Mouse (Mus musculus): ENCODE results near the gene Ankmy1. TPM values are rescaled to one million over a fixed set of nuclear protein-coding genes. Genes with fewer than 3 reads are reported as not detected.

The Ankmy1 gene
- polyA plus RNA-seq (2012; rRNA removed): 0.11 and 0.18 TPM in 2 replicates

DNA sequence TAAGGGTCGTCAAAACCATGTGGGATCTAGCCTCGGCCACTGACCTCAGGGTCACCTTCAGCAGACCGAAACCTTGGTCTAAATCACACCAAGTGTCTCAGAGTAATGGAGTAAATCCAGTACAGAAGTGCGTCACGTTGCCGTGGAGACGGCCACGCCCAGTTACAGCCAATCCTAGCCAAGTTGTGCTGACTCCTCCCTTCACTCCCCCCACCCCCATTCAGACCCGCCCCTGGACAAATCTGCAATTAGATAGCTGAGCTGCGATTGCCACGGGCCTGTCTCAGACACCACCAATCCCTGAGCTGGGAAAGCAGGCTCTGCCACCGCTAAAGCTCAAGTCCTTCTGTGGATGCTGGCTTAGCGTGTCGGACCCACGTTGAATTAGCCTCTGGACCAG is at the start of gene Ankmy1:
TSS of gene Ankmy1 (minus strand) at position 121 of the 400 bp plus-strand sequence.
- WGBS: 2% methylated on average over 15 of the region's 15 CpGs

DNA sequence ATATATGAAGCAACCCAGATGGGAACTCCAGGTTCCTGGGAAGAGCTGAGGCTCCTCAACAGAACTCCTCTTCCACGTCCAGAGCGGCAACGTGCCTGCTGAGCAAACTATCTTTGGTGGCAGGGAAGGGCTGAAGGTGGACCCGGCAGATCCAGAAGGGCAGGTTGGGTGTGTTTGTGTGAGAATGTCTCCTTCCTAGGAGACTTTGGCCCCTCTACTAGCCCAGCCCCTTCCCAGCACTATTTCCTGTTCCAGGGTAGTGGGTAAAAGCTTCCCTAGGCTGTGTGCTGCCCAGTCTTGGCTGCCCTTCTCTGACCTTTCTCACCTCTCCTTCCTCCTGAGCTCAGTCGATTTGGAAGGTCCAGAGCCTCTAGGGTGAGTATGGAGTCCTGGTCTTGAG is 47.9 kb upstream of the Ankmy1 start, which contains the start of gene Gpr35:
TSS of gene Gpr35 (plus strand) at position 259 of the 400 bp plus-strand sequence.
- DNase-seq (ENCODE audit: low read depth, low spot score): peak; percentile 78
- 36% methylated on average over 5 of the region's 5 CpGs for WGBS

More for the DNA sequence above, at the start of gene Ankmy1:
- DNase-seq (ENCODE audit: low read depth, low spot score): no peak

DNA sequence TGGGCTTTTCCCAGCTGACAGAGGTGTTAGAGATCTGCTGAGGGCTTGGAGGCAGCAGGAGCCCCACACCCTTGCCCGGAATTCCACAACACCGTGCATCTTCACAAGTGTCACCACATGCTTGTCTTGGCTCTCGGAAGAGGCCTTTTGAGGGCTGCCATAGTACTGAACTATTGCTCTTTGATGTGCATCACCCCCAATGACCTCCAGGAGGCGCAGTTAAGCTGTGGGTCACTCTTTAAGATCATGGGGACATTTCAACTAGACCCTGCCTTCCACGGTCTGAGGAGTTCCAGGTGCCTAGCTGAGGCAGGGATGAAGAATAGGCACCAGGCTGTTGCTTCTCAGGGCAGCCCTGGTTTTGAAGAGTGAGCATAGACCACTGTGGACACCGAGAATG is 46.7 kb upstream of the Ankmy1 start:
- no peak for DNase-seq (ENCODE audit: low read depth, low spot score)

DNA sequence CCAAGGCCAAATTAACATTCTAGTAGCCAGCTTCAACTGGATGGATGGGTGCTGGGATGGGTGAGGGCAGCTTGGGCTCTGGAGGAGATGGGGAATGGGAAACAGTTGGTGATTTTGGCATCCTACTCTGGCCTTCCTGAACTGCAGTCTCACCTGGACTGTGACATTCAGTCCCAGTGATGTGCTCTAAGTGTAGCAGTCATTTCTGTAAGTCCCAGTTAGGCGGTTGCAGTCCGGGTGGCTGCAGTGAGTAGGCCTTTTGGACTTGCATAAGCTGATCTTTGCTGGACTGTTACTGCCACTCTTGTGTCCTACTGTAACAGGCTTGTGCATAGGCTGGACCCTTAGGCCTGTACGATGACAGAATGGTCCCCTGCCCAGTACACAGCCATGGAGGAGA is 45.3 kb upstream of the Ankmy1 start:
- no peak for DNase-seq (ENCODE audit: low read depth, low spot score)
- WGBS: 97% methylated on average over 3 of the region's 3 CpGs

More for the DNA sequence above, 46.7 kb upstream of the Ankmy1 start:
- 27% methylated on average over 6 of the region's 6 CpGs for WGBS

DNA sequence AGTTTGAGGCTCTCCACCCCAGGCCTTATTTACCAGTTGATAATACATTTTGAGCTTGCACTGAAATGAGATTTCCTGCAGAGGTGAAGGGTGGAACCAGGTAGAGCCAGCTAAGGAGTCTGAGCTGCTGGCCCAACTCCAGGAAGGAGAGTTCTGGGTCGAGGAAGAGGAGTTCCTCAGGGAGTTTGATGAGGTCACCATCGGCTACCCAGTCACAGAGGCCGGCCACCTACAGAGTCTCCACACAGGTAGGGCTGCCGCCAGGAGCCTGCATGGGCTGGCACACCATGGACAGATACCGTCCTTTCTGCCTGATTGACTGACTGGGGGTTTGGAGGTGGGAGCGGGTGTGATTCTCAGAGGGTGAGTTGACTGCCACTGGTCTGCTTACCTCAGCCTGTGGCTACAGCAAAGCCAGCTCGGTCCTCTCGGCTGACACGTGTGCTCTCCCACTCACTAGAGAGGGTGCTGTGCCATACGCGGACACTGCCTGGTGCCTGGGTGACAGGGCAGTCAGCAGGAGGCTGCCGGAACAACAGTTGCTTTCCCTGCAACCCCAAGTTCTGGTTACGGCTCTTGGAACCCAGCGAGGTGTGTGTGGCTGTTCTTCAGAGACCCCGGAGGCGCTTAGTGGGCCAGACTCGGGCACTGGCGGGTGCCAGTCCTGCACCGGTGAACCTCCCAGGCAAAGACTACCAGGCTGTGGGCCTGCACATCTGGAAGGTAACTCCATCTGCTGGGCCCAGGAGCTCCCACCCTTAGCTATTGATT is 40.7 kb upstream of the Ankmy1 start:
- DNase-seq (ENCODE audit: low read depth, low spot score): no peak
- 90% methylated on average over 19 of the region's 19 CpGs for WGBS

DNA sequence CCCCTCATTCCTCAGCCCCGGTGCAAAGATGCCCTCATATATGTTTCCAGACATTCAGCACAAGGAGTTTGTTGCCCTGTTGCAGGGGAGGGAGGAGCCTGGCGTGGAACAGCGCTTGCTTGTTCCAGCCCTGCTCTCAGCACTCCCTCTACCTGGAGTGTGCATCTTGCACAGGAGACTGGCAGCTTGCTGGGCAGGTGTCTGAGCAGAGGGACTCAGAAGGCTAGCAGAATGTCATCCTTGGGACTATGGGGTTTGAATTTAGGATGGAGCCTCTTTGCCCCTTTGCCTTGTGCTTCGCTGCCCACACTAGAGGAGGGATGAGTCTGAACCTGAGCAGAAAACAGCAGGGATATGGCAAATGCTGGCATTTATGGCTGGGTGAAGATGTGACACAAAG is 37.0 kb upstream of the Ankmy1 start:
- DNase-seq (ENCODE audit: low read depth, low spot score): no peak
- WGBS: 93% methylated on average over 4 of the region's 4 CpGs

DNA sequence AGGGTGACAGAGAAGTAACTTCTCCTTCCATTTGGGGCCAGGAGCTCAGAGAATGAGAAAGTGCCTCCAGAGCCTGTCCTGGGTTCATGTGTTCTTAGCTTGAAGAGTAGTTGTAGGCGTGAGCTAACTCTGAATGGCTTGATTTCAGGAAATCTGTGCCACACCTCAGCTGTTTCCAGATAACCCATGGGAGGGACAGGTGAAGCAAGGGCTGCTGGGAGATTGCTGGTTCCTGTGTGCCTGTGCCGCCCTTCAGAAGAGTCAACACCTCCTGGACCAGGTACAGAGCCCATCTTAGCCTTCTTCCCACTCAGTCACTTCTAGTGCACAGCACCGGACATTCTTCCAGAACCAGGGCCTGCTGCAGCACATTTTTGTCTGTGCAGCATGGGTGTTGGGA is 35.1 kb upstream of the Ankmy1 start:
- WGBS: 48% methylated on average over 3 of the region's 3 CpGs
- DNase-seq (ENCODE audit: low read depth, low spot score): peak; percentile 76

DNA sequence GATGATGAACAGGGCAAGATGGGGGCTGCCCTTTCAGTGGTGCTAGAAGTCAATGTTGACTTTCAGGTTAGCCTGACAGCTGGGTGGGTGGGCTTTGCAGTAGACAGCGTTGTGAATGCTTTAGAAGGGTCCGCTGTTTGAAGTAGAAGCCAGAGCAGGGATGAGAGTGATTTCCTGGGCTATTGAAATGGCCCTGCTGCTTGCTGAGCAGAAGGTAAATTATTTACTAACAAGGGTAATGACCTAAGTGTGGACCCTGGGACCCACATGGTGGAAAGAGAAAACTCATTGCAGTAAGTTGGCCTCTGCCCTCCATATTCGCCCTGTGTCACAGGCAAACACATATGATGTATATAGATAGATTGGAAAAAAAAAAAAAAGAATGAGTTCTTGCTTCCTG is 33.8 kb upstream of the Ankmy1 start:
- 66% methylated on average over 3 of the region's 3 CpGs for WGBS
- DNase-seq (ENCODE audit: low read depth, low spot score): no peak

DNA sequence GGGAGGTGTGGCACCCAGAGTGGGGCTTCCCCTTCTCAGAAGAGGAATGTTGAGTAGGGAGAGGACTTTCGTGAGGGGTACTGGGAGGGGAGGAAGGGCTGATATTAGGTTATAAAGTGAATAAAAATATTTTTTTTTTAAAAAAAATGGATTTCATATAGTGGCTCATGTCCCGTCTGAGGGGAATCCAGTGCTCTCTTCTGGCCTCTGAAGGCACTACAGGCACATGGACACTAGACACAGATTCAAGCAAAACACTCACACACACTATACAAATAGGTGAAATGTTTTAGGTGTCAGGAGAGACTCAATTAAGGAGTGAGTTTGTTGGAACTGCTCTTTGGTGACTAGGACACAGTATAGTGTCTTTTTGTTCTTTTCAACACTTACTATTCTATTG is 33.3 kb upstream of the Ankmy1 start:
- WGBS: 28% methylated on average over 2 of the region's 2 CpGs
- DNase-seq (ENCODE audit: low read depth, low spot score): no peak

DNA sequence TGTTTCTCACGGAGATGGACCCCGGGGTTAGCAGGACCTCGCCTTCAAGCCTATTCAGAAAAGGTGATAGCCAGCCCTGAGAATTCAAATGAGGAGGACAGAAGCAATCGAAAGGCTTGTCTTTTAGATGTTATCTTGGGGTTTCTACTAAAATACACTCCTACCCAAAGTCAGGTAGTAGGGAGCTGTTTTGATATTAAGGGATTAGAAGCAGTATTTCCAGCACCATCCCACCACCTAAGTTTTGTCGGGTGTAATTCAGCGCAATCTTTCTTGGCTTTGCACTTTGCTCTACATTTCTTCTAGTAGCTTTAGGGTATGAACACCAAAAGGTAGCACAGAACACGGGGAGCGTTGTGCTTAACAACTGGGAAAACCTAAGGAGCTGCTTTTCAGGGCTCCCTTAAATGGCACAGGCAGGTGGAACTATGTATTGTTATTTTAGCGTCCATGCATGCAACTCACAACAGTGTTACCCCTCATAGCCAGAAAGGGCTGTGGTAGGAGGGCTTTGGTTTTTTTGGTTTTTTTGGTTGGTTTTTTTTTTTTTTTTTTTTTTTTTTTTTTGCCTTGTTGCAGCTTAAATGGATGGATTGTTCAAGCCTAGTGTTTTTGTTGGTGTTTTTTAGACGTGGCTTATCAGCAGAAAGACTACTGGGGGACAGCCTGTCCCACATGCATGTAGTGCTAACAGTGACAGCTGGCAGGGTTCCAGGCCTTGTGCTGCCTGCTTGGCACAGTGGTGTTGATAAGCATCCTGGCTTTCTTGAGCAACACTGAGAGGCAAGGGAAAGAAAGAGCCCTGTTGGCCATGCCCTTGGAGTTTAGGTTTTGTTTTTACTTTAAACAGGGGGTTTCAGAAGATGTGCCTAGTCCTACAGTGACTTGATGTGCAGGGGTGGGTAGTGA is 32.6 kb upstream of the Ankmy1 start:
- 4% methylated on average over 10 of the region's 10 CpGs for WGBS
- no peak for DNase-seq (ENCODE audit: low read depth, low spot score)

DNA sequence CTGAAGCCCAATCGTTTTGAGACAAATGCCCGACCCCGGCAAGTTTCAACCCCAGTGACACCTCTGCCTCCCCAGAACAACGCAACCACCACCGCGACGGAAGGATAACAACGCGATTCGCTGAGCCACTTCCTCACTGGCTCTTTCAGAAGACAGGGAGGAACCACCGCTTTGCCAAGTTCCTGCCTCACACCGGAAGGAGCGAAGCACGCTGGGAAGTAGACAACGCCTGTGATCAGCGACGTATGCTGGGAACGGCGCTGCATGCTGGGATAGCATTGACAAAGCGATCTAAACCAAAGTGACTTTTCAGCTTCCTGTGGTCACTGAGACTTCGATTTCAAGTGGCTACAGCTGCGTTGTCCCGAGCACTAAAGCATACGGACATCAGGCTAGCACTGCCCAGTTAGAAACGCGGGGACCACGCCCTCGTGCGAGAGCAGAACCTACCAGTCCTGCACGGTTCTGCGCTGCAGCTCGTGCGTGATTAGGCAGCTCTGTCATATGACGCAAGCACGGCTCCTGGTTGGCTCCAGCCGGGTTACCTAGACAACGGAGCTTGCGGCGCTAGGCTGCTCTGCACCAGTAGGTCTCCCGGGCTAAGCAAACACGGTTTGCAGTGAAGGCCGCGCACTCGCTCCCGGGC is 31.6 kb upstream of the Ankmy1 start, which contains the start of gene Capn10:
TSS of gene Capn10 (plus strand) at position 195 of the 646 bp plus-strand sequence.
- DNase-seq (ENCODE audit: low read depth, low spot score): peak; percentile 92
- WGBS: under 1% methylated on average over 45 of the region's 45 CpGs

DNA sequence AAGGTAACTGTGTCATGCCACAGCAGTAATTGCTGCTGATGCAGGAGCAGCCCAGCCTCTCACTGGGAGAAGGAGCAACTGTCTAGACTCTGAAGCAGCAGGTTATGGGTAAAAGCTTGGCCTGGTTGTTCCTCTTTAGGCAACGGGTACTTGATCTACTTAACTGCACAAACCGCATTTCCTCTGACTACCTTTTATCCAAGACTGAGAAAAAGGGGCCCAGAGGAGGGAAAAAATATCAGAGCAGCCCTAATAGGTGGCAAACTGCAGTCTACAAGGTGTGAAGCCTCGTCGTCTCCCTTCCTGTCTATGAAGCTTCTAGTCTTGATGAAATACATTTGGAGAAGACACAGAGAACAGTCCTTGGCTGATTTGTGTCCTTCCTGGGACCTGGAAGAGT is 30.9 kb upstream of the Ankmy1 start:
- WGBS: 74% methylated on average over 4 of the region's 4 CpGs
- DNase-seq (ENCODE audit: low read depth, low spot score): no peak

DNA sequence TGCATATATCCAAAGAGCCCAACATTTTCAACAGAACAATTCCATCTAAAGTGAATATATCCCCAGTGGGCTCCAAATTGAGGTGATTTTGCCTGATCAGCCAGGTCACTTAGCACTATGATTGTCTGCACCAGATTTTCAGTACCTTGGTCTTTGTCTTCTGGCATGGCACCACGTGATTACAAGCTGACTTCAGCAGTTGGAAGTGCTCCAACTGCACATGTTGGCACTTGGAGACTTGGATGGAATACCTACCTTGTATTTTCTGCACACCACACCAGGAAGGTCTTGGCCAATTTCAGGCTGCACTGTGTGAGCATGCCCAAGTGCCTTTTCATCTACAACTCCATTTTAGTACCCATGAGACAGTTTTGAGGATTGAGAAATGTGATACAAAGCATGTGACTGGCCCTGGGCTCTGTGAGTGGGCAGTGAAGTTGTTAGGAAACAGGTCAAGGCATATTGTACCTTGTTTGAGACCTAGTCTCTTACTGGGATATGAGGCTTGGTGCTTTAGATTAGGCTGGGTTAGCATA is 27.5 kb upstream of the Ankmy1 start:
- 16% methylated on average over 1 of the region's 1 CpGs for whole genome bisulfite sequencing

DNA sequence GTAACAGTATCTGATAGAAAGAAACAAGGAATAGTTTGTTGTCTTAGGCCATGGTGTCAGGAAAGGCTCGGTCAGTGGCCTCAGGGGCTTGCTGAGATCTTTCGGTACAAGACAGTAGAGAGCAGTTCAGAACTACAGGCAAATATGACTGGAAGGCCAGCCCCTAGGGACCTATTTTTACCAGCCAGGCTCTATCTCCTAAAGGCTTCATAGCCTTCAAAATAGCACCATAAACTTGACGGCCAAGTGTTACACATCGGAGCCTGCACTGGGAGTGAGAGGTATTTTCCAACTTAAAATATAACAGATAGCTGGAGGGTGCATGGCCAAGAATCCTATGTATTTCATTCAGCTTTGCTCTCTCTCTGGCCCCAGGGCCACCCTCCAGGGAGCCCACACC is 18.8 kb upstream of the Ankmy1 start:
- DNase-seq (ENCODE audit: low read depth, low spot score): no peak
- WGBS: 81% methylated on average over 4 of the region's 4 CpGs

More for the DNA sequence above, 27.5 kb upstream of the Ankmy1 start:
- no peak for DNase-seq (ENCODE audit: low read depth, low spot score)

DNA sequence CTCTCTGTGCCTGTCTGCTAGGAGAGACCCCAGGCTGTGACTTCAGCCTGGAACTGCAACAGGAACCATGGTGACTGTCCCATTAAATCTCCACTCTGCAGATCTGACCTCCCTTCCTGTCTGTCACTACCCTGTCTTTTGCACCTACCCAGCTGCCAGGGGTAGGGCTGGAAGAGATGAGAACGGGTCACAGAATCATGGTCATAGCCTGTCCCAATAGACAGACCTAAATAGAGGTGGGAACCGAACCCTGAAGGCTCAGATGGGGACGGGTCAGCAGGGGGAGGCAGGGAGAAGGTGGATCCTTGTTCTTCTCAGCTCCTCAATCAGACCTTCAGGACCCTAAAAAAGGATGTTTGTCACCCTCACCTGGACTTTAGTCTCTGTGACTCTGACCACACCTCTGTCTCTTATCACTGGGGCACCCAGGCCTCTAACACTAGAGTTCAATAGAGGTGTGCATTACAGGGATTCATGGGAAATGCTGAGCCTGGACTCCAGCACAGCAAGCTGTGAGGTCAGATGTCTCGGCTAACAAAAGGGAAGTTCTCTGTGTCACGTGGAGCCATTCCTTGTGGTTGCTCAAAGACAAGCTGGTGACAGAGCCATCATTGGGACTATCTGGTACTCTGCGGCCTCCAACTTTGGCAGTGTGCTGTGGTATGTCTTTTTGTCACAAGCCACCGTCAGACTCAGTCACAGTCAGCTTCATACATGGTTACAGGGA is 17.9 kb upstream of the Ankmy1 start:
- 56% methylated on average over 7 of the region's 7 CpGs for WGBS

DNA sequence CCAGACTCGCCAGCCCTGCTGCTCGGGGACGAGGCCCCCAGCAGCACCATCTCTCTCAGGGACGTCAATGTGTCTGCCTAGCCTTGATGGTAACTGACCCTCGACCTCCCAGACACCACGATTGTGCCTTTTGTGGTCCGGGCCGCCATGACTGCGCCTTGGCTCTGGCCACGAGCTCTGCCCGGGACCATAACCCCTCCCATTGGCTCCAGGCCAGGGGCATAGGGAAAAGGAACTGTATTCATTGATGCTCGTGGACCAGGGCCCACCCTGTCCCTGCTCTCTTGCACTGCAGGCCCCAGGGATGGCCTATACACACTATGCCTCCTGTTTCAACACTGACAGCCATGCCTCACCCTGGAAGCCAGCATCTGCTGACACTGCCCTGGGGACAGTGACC is 17.1 kb upstream of the Ankmy1 start:
- no peak for DNase-seq (ENCODE audit: low read depth, low spot score)
- 63% methylated on average over 12 of the region's 12 CpGs for WGBS

More for the DNA sequence above, 17.9 kb upstream of the Ankmy1 start:
- no peak for DNase-seq (ENCODE audit: low read depth, low spot score)

DNA sequence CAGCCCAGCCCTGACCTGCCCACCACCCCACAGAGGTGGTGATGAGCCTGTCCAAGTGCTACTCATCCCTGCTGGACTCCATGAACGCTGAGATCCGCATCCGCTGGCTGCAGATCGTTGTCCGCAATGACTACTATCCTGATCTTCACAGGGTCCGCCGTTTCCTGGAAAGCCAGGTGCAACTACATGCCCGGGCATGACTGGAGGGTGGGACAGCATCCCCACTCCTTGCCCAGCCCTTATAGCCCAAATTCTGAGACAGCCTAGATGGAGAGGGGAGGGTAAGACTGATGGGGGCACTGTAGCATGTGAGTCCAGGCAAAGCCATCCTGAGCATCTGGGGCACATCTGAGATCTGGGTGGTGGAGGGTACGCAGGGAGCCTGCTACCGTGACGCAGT is 16.4 kb upstream of the Ankmy1 start:
- no peak for DNase-seq (ENCODE audit: low read depth, low spot score)
- 94% methylated on average over 11 of the region's 11 CpGs for WGBS

DNA sequence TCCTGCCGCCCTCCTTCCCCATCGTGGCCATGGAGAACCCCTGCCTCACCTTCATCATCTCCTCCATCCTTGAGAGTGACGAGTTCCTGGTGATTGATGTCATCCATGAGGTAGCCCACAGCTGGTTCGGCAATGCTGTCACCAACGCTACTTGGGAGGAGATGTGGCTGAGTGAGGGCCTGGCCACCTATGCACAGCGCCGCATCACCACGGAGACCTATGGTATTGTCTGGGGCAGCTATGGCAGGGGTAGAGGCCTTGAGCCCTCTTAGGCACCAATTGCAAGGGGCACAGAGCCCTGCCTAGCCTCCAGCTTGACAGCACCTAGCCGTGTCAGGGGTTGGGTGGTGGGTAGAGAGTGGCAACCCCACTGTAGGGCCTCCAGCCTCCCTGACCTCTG is 14.0 kb upstream of the Ankmy1 start:
- WGBS: 93% methylated on average over 9 of the region's 9 CpGs
- DNase-seq (ENCODE audit: low read depth, low spot score): no peak

DNA sequence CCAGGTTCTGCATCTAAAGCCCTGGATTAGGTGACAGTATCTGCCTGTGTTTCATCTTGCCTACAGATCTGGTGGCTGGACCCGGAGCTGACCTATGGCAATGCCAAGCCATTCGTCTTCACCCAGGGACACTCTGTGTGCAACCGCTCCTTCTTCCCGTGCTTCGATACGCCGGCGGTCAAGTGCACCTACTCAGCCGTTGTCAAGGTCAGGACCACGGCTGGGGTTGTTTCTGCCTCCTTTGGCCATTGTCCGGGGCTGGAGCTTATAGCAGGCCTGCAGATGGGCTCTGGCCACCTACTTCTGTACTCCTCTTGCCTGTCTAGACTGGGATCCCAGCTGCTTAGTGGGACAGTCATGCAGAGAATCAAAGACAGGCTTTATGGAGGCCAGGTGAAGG is 12.3 kb upstream of the Ankmy1 start:
- no peak for DNase-seq (ENCODE audit: low read depth, low spot score)
- WGBS: 90% methylated on average over 11 of the region's 11 CpGs

Measured in large intestine, adult 2 months (tissue).